In genomic region chr17:86358388-86358787, GRCm38 (mm10) we compare ENCODE assay signal across 11 mouse cellular contexts.
A peak's percentile ranks its signal among the peaks of the same experiment; 100 is the strongest.
DNase-seq lines count a peak whose midpoint lies in the region; ATAC-seq and TF ChIP-seq lines count a peak whose summit lies in the region.
"Had no signal": no experiment of that assay in that cellular context is flagged by ENCODE, and none has a peak within 500 bp of the region (broad histone marks: within the 10 kb centered on the region; RNA-seq: fewer than 3 reads in every experiment).

No protein-coding gene starts in this region.

- peaks cover 20% of the 10 kb centered on the region; the same call in 1 of the 2 replicates for H3K4me1 ChIP-seq in intestine, embryonic 14.5 days (replicated peaks; ENCODE audit: control insufficient read depth, insufficient read depth, low read length)
- peaks cover 4% of the 10 kb centered on the region; the same call in 1 of the 2 replicates for H3K4me1 ChIP-seq in intestine, postnatal 0 days (replicated peaks; ENCODE audit: control insufficient read depth, insufficient read depth, low read length)
- no peaks in the 10 kb centered on the region for H3K4me1 ChIP-seq in midbrain, embryonic 14.5 days (ENCODE audit: control insufficient read depth, insufficient read depth, low read length)
- peaks cover 3% of the 10 kb centered on the region; the same call in 1 of the 2 replicates for H3K4me1 ChIP-seq in midbrain, embryonic 11.5 days (ENCODE audit: control insufficient read depth, insufficient read depth, low read length)

- no peaks in the 10 kb centered on the region for H3K27me3 ChIP-seq in intestine, embryonic 14.5 days (replicated peaks; ENCODE audit: control insufficient read depth, insufficient read depth, low read length)
- no peaks in the 10 kb centered on the region for H3K27me3 ChIP-seq in intestine, postnatal 0 days (replicated peaks; ENCODE audit: control insufficient read depth, insufficient read depth, low read length)
- no peaks in the 10 kb centered on the region for H3K27me3 ChIP-seq in splenic B cell, adult 2 months (ENCODE audit: control insufficient read depth, insufficient read depth, low read length, poor library complexity, severe bottlenecking)
- no peaks in the 10 kb centered on the region for H3K27me3 ChIP-seq in midbrain, embryonic 14.5 days (ENCODE audit: control insufficient read depth, insufficient read depth, low read length)
- H3K27me3 ChIP-seq in midbrain, embryonic 11.5 days (ENCODE audit: control insufficient read depth, insufficient read depth, low read length), result no peaks in the 10 kb centered on the region
- H3K27me3 ChIP-seq: limb, embryonic 15.5 days; neural tube, embryonic 13.5 days had no signal

- no peak overlapping the region for H3K4me3 ChIP-seq in intestine, embryonic 14.5 days (ENCODE audit: low read depth, low read length)
- H3K4me3 ChIP-seq in intestine, postnatal 0 days (ENCODE audit: low read depth, low read length), result no peak overlapping the region
- no peak overlapping the region for H3K4me3 ChIP-seq in midbrain, embryonic 14.5 days (replicated peaks; ENCODE audit: low read depth, low read length)
- H3K4me3 ChIP-seq in midbrain, embryonic 11.5 days (ENCODE audit: low read depth, low read length), result no peak overlapping the region
- H3K4me3 ChIP-seq: limb, embryonic 15.5 days; neural tube, embryonic 13.5 days had no signal

- ATAC-seq in intestine, embryonic 14.5 days (replicated peaks; ENCODE audit: low FRiP score, low TSS enrichment, low read depth), result peak; percentile 72; the same call in 1 of the 2 replicates
- no peak for ATAC-seq in intestine, postnatal 0 days
- ATAC-seq in midbrain, embryonic 14.5 days (ENCODE audit: low FRiP score, low TSS enrichment), result no peak
- no peak for ATAC-seq in midbrain, embryonic 11.5 days (ENCODE audit: low FRiP score)

- no peak overlapping the region for H3K9ac ChIP-seq in intestine, embryonic 14.5 days (ENCODE audit: low read length)
- H3K9ac ChIP-seq in intestine, postnatal 0 days (ENCODE audit: low read depth, low read length), result no peak overlapping the region
- H3K9ac ChIP-seq in midbrain, embryonic 14.5 days (replicated peaks; ENCODE audit: low read length), result no peak overlapping the region
- no peak overlapping the region for H3K9ac ChIP-seq in midbrain, embryonic 11.5 days (ENCODE audit: low read length)
- H3K9ac ChIP-seq: limb, embryonic 15.5 days; neural tube, embryonic 13.5 days had no signal

- peak; percentile 65 for DNase-seq in intestine, embryonic 14.5 days (ENCODE audit: low spot score)
- peak; percentile 47 for DNase-seq in embryo, embryonic 10 days (ENCODE audit: low spot score)
- DNase-seq in forelimb bud, embryonic 11.5 days (ENCODE audit: low read depth, low spot score), result peak; percentile 80
- peak; percentile 46 for DNase-seq in splenic B cell, adult 2 months (ENCODE audit: low read depth, low spot score)
- DNase-seq in midbrain, embryonic 14.5 days, result no peak
- no peak for DNase-seq in midbrain, embryonic 11.5 days (ENCODE audit: low spot score, missing footprints)
- DNase-seq: right cerebral cortex, postnatal 14 days had no signal

- TF ChIP-seq CTCF in intestine, postnatal 0 days (IDR thresholded peaks at IDR 0.05; ENCODE audit: low read depth), result no peak

- H3K27ac ChIP-seq in intestine, embryonic 14.5 days (ENCODE audit: low read depth), result peak overlapping the region; percentile 66; the same call in 1 of the 2 replicates
- H3K27ac ChIP-seq in intestine, postnatal 0 days (ENCODE audit: low read depth, low read length), result no peak overlapping the region
- no peak overlapping the region for H3K27ac ChIP-seq in midbrain, embryonic 14.5 days (replicated peaks; ENCODE audit: low read depth, low read length)
- no peak overlapping the region for H3K27ac ChIP-seq in midbrain, embryonic 11.5 days (ENCODE audit: low read depth, low read length)
- H3K27ac ChIP-seq: limb, embryonic 15.5 days; macrophage; neural tube, embryonic 13.5 days had no signal

- H3K4me2 ChIP-seq in intestine, embryonic 14.5 days (ENCODE audit: low read length), result no peak overlapping the region
- H3K4me2 ChIP-seq in intestine, postnatal 0 days (replicated peaks; ENCODE audit: low read depth), result no peak overlapping the region
- H3K4me2 ChIP-seq in midbrain, embryonic 14.5 days (ENCODE audit: low read length), result no peak overlapping the region
- no peak overlapping the region for H3K4me2 ChIP-seq in midbrain, embryonic 11.5 days
- H3K4me2 ChIP-seq: limb, embryonic 15.5 days; neural tube, embryonic 13.5 days had no signal

- no peaks in the 10 kb centered on the region for H3K9me3 ChIP-seq in intestine, embryonic 14.5 days (ENCODE audit: control insufficient read depth, low read length)
- no peaks in the 10 kb centered on the region for H3K9me3 ChIP-seq in intestine, postnatal 0 days (ENCODE audit: control insufficient read depth)
- H3K9me3 ChIP-seq in midbrain, embryonic 14.5 days (ENCODE audit: control insufficient read depth, low read length), result no peaks in the 10 kb centered on the region
- no peaks in the 10 kb centered on the region for H3K9me3 ChIP-seq in midbrain, embryonic 11.5 days (ENCODE audit: control insufficient read depth, low read length)
- H3K9me3 ChIP-seq: limb, embryonic 15.5 days; neural tube, embryonic 13.5 days had no signal

- H3K36me3 ChIP-seq in intestine, embryonic 14.5 days (ENCODE audit: control insufficient read depth, insufficient read depth, low read length), result no peaks in the 10 kb centered on the region
- H3K36me3 ChIP-seq in intestine, postnatal 0 days (ENCODE audit: control insufficient read depth, insufficient read depth), result no peaks in the 10 kb centered on the region
- no peaks in the 10 kb centered on the region for H3K36me3 ChIP-seq in splenic B cell, adult 2 months (ENCODE audit: control insufficient read depth, insufficient read depth, low read length, poor library complexity, severe bottlenecking)
- no peaks in the 10 kb centered on the region for H3K36me3 ChIP-seq in midbrain, embryonic 14.5 days (ENCODE audit: control insufficient read depth, insufficient read depth, low read length)
- no peaks in the 10 kb centered on the region for H3K36me3 ChIP-seq in midbrain, embryonic 11.5 days (ENCODE audit: control insufficient read depth, insufficient read depth, low read length)
- H3K36me3 ChIP-seq: limb, embryonic 15.5 days; neural tube, embryonic 13.5 days had no signal

- 33% methylated on average over 5 of the region's 5 CpGs for WGBS in intestine, embryonic 14.5 days
- 65% methylated on average over 5 of the region's 5 CpGs for WGBS in intestine, postnatal 0 days
- WGBS in midbrain, embryonic 14.5 days, result 73% methylated on average over 5 of the region's 5 CpGs
- WGBS in midbrain, embryonic 11.5 days, result 77% methylated on average over 5 of the region's 5 CpGs

Comparison
In these comparisons a context has a peak if more than half of its experiments do, and no peak if none do; other contexts are left out.
1. DNase-seq: peak in intestine, embryonic 14.5 days (single experiment), embryo, embryonic 10 days (single experiment), forelimb bud, embryonic 11.5 days (single experiment) and splenic B cell, adult 2 months (single experiment); none in midbrain, embryonic 14.5 days (single experiment) and midbrain, embryonic 11.5 days (single experiment).